Mouse (Mus musculus) layer of hippocampus, postnatal 10 days (tissue): ENCODE data around the gene Gm49384. TPM values are rescaled to one million over a fixed set of nuclear protein-coding genes. Genes with fewer than 3 reads are reported as not detected.
A peak's percentile ranks its signal among the peaks of the same experiment; 100 is the strongest.

ENCODE experiments used
- DNase-seq, 2 experiments: peaks; one replicate each; pipeline ENCODE4 v3.0.0; 2021; ENCODE audit warnings: low spot score in 2 of 2
- total RNA-seq, 2 experiments: library from RNA; stranded (reverse); gene quantifications; 2 replicates each; pipeline ENCODE4 v1.2.3; 2021

The Gm49384 gene
- total RNA-seq, 2 experiments from 2014 or later: 6.5 TPM

DNA sequence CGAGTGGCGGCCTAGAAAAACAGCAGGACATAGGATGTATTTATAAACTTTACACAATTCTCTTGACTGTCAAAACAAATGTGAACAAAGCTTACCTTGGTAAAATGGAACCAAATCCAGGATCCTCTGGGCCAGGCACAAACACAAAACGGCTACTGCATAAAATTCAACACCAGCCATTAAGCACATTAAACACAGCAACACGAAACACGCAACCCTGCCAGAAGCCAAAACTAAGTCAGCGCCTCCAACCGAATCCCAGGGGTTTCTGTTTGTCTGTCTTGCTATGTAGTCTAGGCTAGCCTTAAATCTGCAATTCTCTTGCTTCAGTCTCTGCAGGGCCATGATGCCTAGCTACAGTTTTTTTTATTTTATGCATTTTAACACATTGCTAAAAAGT is 3.9 kb upstream of the Gm49384 start:
- DNase-seq: no peak

GRCm38 (mm10) chr12:69207396-69207795 is 3.3 kb upstream of the Gm49384 start:
- no peak for DNase-seq

DNA sequence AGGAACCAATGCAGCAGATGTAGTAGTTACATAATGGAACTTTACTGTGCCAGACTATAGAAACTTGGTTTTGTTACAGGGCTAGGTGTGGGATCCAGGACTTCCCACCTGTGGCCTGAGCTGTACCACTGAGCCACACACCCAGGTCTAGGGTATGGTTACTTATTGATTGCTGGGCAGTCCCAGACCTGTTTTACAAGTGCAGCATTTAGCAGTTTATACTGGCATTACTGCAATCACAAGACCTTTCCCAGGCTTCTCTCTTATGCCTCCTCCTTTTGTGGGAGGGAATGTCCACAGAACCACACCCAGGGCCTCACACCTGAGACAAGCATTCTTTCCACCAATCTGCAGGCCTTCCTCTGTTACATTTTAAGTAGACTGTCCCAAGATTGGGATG is 5.1 kb downstream of the Gm49384 start:
- DNase-seq: no peak

- peak; percentile 72 to 73 for DNase-seq
Observed at GRCm38 (mm10) chr12:69198164-69198535, 5.9 kb downstream of the Gm49384 start, which contains the start of gene Dnaaf2. Gene Dnaaf2, minus strand, starts transcription at chr12:69198429.

DNA sequence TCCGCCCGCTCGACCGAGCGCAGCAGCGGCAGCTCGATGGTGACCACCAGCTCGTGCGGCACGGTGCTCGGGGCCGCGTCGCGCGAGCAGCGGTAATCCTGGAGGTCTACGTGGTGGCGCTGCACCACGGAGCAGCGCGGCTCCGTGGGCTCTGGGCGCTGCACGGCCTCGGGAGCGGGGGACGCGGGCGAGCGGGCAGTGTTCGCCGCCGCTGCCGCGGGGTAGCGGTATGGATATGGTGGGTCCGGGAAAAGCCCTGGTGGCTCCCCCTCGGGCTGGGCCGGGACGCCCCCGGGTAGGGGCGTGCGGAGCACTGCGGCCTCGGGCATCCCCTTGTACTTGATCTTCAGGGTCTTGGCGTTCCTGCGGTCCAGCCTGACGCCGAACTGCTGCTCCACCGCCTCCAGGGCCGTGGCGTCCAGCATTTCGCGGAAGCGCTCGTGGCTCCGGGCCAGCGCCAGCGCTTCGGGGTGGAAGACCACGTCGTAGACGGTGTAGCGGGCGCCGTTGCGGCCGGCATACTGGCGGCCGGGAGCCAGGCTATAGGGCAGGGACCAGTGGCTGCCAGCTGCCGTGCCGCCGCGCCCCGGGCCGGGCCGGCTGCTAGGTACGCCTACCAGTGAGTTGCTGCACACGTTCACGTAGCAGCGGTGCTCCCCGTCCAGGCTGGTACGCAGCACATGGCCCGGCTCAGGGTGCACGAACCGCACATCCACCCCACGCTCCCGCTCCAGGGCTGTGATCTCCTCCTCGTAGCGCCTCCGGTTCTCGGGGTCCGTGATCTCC is 6.5 kb downstream of the Gm49384 start:
- peak; percentile 54 to 73 for DNase-seq

DNA sequence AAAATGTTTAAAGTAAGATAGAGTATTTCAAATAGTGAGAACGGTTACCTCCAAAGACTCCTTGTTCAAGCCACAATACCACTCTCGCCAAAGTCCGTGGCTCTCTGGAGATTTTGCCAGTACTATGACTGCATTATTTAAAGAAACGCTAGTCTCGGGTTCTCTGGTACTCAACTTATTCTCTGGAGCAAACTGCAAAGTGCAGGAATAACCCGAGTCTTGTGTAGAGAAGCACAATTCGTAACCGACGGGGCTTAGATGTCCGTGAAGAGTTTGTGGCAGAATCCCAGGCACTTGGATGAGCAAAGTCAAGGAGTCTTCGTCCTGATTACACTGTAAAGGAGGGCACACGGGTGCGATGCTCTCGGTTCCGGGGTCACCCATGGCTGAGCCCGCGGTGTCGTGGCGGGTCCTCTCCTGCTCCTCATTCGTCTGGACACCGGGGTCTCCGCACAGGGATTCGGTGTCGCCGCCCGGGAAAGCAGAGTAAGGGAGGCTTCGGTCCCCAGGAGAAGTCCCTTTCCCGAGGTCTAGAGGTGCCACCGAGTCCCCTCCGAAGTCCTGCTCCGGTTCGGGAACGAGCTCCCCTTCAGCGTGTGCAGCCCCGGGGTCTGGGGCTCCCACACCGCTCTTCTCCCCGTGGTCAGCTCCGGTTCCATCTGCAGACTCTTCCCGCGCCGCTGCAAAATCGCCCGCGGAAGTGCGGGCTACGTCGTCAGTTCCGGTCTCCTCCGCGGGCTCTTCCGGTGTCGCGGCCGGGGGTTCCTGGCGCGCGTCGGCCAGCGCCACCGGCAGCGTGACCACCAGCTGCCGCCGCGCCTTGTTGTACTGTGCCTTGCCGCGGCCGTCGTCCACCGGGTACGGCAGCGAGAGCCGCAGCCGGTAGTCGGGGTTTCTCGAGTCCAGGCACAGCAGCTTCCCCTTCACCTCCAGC is 7.4 kb downstream of the Gm49384 start, which contains the start of gene Gm49383:
Gm49383 (minus strand) TSS at position 661 of the 934 bp plus-strand sequence.
- DNase-seq: peak in 1 of 2 experiments; percentile 67

GRCm38 (mm10) chr12:69192637-69193036 is 11.4 kb downstream of the Gm49384 start:
- DNase-seq: no peak

- no peak for DNase-seq
Observed at GRCm38 (mm10) chr12:69191396-69191795, 12.7 kb downstream of the Gm49384 start.

DNA sequence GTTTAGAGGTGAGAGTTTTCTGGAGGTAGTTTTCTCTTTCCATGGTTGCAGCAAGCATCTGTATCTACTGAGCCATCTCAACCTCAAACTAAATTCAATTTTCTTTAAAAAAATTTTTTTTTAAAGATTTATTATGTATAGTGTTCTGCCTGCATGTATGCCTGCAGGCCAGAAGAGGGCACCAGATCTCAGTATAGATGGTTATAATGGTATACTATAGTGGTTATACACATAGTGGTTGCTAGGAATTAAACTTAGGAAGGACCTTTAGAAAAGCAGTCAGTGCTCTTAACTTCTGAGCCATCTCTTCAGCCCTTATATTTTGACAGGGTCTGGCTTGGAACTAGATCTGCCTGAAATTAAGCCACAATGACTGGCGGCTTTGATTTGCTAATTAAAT is 13.5 kb downstream of the Gm49384 start:
- no peak for DNase-seq

DNA sequence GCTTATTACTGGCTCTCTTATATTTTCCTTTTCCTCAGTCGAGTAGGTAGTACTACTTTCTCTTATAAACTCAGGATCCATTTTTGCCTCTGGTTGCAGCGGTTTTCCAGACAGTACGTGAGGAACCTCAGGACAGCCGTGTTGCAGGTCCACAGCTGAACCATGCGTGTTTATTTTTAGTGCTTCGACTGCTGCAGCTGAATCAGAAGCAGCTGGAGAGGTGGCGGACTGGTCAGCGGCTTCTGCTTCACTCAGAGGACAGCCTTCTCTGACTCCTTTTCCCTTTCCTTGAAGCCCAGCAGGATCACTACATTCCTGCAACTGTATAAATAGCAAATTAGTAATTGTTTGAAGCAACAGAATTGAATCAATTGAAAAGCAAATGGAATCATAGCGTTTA is 14.0 kb downstream of the Gm49384 start:
- DNase-seq: no peak

GRCm38 (mm10) chr12:69186811-69187471 is 17.1 kb downstream of the Gm49384 start:
- DNase-seq: no peak

DNA sequence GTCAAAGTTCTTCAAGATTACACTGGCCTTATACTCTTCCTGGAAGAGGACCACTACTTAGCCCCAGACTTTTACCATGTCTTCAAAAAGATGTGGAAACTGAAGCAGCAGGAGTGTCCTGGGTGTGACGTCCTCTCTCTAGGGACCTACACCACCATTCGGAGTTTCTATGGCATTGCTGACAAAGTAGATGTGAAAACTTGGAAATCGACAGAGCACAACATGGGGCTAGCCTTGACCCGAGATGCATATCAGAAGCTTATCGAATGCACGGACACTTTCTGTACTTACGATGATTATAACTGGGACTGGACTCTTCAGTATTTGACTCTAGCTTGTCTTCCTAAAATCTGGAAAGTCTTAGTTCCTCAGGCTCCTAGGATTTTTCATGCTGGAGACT is 18.7 kb downstream of the Gm49384 start:
- DNase-seq: no peak

GRCm38 (mm10) chr12:69184342-69185295 is 19.4 kb downstream of the Gm49384 start:
- DNase-seq: peak in 1 of 2 experiments; percentile 65

DNA sequence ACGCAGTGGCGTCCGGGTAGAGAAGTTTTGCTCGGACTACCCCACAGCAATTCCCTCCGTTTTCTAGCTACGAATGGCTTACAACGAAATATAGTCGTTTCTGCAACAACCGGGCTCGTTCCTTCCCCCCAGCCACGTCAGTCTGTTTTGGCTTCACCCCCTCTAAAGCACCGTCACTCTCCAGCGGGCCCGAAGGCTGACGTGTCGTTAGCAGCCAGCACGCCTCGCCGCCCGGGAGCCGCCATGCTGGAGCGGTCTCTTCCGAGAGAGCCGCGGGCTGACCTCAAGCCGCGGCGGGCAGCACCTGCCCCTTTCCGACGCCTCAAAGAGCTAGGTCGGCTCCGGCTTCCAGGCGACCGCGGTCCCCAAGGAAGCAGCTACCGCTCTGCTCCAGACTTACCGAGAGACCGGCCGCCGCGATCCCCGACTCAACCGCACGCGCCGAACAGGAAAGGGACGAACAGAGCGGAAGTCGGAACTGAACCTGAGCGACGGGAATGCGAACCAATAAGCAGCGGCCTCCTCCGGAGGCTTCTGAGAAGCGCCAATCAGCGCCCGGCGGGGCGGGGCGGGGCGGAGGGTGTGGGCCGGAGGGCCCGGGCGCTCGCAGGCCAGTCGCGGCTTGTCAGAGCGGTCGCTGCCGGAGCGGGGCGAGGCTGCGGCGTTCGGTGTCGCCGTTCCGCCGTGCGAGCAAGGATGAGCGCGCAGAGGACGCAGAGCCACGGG is 20.3 kb downstream of the Gm49384 start, which contains the start of the genes Rpl36al and Mgat2:
Rpl36al (minus strand) TSS at position 501 of the 726 bp plus-strand sequence.
Mgat2 (plus strand) TSS at position 575 of the 726 bp plus-strand sequence.
- DNase-seq: peak; percentile 99 to 100

DNA sequence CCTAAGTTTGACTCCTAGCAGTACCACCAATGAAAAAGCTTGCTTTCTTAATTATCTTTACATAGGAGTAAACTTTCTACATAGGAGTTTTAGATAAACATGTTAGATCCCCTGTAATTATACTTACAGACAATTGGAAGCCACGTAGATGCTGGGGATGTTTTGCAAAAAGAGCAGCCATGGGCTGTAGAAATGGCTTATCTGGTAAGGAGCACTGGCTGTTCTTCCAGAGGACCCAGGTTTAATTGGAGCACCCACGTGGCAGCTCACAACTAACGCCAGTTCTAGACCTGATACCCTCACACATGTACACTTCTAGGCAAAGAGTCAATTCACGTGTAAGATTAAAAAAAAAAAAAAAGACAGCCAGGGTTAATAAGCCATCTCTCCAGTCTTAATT is 22.3 kb downstream of the Gm49384 start:
- DNase-seq: no peak

DNA sequence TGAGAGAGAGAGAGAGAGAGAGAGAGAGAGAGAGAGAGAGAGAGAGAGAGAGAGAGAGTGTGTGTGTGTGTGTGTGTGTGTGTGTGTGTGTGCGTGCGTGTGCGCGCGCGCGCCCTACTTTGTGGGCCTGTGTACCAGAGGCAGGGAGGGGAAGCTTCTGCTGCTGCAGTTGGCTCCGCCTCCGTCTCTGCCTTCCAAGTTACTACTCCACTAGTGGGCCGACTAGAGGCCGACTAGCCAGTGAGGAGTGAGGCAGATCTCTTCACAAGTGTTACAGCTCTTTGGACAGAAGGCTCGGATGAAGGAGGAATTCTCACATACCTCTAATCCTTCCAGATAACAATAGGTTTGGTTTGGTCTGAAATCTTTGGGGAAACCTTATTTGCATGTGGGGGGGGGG is 24.7 kb downstream of the Gm49384 start:
- DNase-seq: no peak

DNA sequence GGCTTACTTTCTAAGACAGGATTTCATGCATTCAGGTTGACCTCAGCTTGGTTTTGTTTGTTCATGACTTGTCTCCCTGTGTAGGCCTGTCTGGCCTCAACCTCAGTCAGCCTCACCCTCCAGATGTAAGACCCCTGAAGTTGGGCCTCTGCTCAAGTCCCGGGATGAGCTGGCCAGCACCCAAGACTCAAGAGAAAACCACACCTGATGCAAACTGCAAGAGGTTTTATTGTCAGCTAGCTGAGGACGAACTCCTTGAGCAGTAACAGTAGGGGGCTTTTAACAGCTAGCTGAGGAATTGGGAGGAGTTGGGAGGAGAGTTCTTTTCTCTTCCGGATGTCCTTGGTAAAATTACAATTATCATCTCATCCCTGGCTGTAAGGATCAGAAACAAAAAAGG is 26.5 kb downstream of the Gm49384 start:
- no peak for DNase-seq

GRCm38 (mm10) chr12:69175975-69176374 is 28.1 kb downstream of the Gm49384 start:
- DNase-seq: no peak

GRCm38 (mm10) chr12:69171307-69171706 is 32.8 kb downstream of the Gm49384 start:
- DNase-seq: no peak
